Mouse (Mus musculus) forebrain, postnatal 0 days (tissue): ENCODE results near the gene Qpct. TPM values are rescaled to one million over a fixed set of nuclear protein-coding genes. Genes with fewer than 3 reads are reported as not detected.
A peak's percentile ranks its signal among the peaks of the same experiment; 100 is the strongest.
"Not testable (repeated sequence)": the region's sequence is repeated elsewhere in the genome, so short reads cannot be mapped to it uniquely, and the experiment has no call there.

Source experiments
- ATAC-seq: fragments of 200-750 bp; cut with Nextera tagmentation; 2 replicates; pipeline ENCODE4 v1.8.0; 2017; ENCODE audit warnings: mild to moderate bottlenecking, moderate library complexity
- DNase-seq: peaks from one replicate; pipeline ENCODE4 v3.0.0-alpha.2; 2015
- H3K27ac ChIP-seq: fragments of 300-500 bp; sonication (generic); 2 replicates; pipeline ENCODE4 v1.5.1; 2014; ENCODE audit warnings: low read depth, mild to moderate bottlenecking, antibody characterized with exemption, low read length, moderate library complexity, mixed read lengths
- H3K27me3 ChIP-seq: fragments of 300-500 bp; sonication (generic); 2 replicates; pipeline ENCODE4 v1.6.1; 2014; ENCODE audit warnings: mild to moderate bottlenecking, low read length, mixed read lengths; ENCODE audit not compliant: insufficient read depth
- H3K36me3 ChIP-seq: fragments of 300-500 bp; sonication (generic); 2 replicates; pipeline ENCODE4 v1.6.1; 2014; ENCODE audit warnings: mild to moderate bottlenecking, moderate library complexity; ENCODE audit not compliant: insufficient read depth
- H3K4me1 ChIP-seq: fragments of 300-500 bp; sonication (generic); 2 replicates; pipeline ENCODE4 v1.6.1; 2014; ENCODE audit warnings: antibody characterized with exemption; ENCODE audit not compliant: insufficient read depth
- H3K4me2 ChIP-seq: fragments of 300-500 bp; sonication (generic); 2 replicates; pipeline ENCODE4 v1.6.1; 2014; ENCODE audit warnings: low read depth, mild to moderate bottlenecking, moderate library complexity
- H3K4me3 ChIP-seq: fragments of 300-500 bp; sonication (generic); 2 replicates; pipeline ENCODE4 v1.5.1; 2014; ENCODE audit warnings: low read depth, low read length, mixed read lengths
- H3K9ac ChIP-seq: fragments of 300-500 bp; sonication (generic); 2 replicates; pipeline ENCODE4 v1.6.1; 2014; ENCODE audit warnings: mild to moderate bottlenecking
- H3K9me3 ChIP-seq: fragments of 300-500 bp; sonication (generic); 2 replicates; pipeline ENCODE4 v1.6.1; 2016; ENCODE audit warnings: low read length
- CTCF ChIP-seq: sonication (generic); IDR thresholded peaks from 2 replicates; pipeline ENCODE4 v1.5.1; 2016; ENCODE audit warnings: antibody characterized with exemption, control low read depth, low read depth
- WGBS: fragments of 180-500 bp; shearing (Covaris S2); extraction: QIAGEN DNeasy Blood & Tissue Kit; methylation state at CpG from one replicate; pipeline ENCODE4 v1.1.7; 2014; 5-methylcytosine and 5-hydroxymethylcytosine counted together
- polyA plus RNA-seq: library from polyadenylated mRNA; unstranded; fragments of >200 nt; fragmentation: Nextera tagmentation; extraction: Ambion mirVana; gene quantifications from 2 replicates; pipeline ENCODE4 v1.2.1, GENCODE M21; 2015
- total RNA-seq: library from RNA; depleted of rRNA; stranded (reverse); fragments of >200 nt; gene quantifications from 2 replicates; pipeline ENCODE4 v1.2.3, GENCODE M21; 2014

Gene Qpct
- total and polyA plus RNA-seq, 2 experiments from 2014 or later: 26.3 to 26.5 TPM

DNA sequence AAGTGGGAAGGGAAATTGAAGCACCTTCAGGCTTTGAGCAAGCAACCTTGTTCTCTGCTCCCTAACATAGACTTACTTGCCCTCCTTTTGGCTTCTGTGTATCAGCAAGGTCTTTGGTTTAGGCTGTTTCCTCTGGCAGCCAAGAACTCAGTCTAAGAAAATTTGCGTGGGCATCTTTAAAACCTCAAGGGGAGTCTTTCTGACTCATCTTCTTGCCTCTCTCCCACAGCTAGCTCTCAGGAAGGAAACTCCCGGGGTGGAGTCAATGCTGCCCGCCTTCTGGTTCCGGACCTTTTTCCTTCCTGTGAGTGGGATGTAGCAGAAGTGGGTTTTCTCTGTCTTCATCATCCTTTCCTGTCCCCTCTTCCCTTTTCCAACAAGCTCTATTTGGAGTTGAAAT lies 48.2 kb downstream of the Qpct start:
- no peak for DNase-seq
- no peak for ATAC-seq
- no peak overlapping the region for H3K4me3 ChIP-seq
- no peak for TF ChIP-seq CTCF
- no peak overlapping the region for H3K9ac ChIP-seq
- H3K4me2 ChIP-seq: no peak overlapping the region
- H3K4me1 ChIP-seq: no peaks in the 10 kb centered on the region
- H3K36me3 ChIP-seq: no peaks in the 10 kb centered on the region
- H3K9me3 ChIP-seq: no peaks in the 10 kb centered on the region
- no peaks in the 10 kb centered on the region for H3K27me3 ChIP-seq
- no peak overlapping the region for H3K27ac ChIP-seq
- 90% methylated on average over 4 of the region's 4 CpGs for WGBS

DNA sequence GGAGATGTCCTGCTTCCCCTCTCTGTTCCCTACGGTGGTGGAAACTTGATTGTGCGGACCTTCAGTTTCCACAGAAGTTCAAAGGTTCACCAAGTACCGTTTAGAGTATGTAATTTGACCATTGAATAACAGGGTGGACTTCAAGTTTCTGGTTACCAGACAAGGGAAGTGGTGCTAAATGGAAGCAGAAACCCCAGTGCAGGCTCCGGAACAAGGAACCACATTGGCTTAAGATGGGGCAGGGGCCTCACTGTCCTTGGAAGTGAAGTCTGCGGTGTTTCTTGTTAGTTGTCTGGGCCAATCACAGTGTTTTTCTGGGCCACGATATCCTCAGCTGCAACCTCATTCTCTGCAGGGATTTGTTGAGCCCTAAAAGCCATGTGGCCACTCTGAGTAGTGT lies 56.5 kb downstream of the Qpct start:
- DNase-seq (no peak), ATAC-seq (no peak)
- Histone ChIP-seq H3K9me3 (no peaks in the 10 kb centered on the region), H3K27me3 (no peaks in the 10 kb centered on the region), H3K4me2 (no peak overlapping the region), H3K4me3 (no peak overlapping the region), H3K4me1 (no peaks in the 10 kb centered on the region), H3K27ac (no peak overlapping the region), H3K36me3 (no peaks in the 10 kb centered on the region), H3K9ac (no peak overlapping the region)
- WGBS: 85% methylated on average over 6 of the region's 6 CpGs
- no peak for TF ChIP-seq CTCF

- 85% methylated on average over 9 of the region's 9 CpGs for WGBS
- no peak overlapping the region for H3K4me2 ChIP-seq
- TF ChIP-seq CTCF: no peak
- H3K27me3 ChIP-seq: no peaks in the 10 kb centered on the region
- ATAC-seq: no peak
- no peak for DNase-seq
- H3K9ac ChIP-seq: no peak overlapping the region
- no peaks in the 10 kb centered on the region for H3K4me1 ChIP-seq
- no peak overlapping the region for H3K4me3 ChIP-seq
- H3K9me3 ChIP-seq: no peaks in the 10 kb centered on the region
- no peaks in the 10 kb centered on the region for H3K36me3 ChIP-seq
- H3K27ac ChIP-seq: no peak overlapping the region
Measured at GRCm38 (mm10) chr17:79109576-79109975, 57.9 kb downstream of the Qpct start.

- Histone ChIP-seq H3K36me3 (no peaks in the 10 kb centered on the region), H3K27me3 (no peaks in the 10 kb centered on the region), H3K9ac (no peak overlapping the region), H3K4me1 (no peaks in the 10 kb centered on the region), H3K4me2 (no peak overlapping the region), H3K9me3 (no peaks in the 10 kb centered on the region), H3K27ac (no peak overlapping the region), H3K4me3 (no peak overlapping the region)
- 25% methylated on average over 5 of the region's 5 CpGs for WGBS
- DNase-seq (peak; percentile 82), ATAC-seq (peak; percentile 83)
- peak; percentile 96 for TF ChIP-seq CTCF
Measured at GRCm38 (mm10) chr17:79110936-79111348, 59.2 kb downstream of the Qpct start.

GRCm38 (mm10) chr17:79115248-79115647 lies 63.5 kb downstream of the Qpct start:
- DNase-seq, H3K4me1 ChIP-seq, H3K36me3 ChIP-seq, H3K27me3 ChIP-seq, H3K9ac ChIP-seq, H3K4me3 ChIP-seq, H3K4me2 ChIP-seq, ATAC-seq, H3K9me3 ChIP-seq, H3K27ac ChIP-seq: not testable (repeated sequence)
- 59% methylated on average over 9 of the region's 9 CpGs for WGBS

DNA sequence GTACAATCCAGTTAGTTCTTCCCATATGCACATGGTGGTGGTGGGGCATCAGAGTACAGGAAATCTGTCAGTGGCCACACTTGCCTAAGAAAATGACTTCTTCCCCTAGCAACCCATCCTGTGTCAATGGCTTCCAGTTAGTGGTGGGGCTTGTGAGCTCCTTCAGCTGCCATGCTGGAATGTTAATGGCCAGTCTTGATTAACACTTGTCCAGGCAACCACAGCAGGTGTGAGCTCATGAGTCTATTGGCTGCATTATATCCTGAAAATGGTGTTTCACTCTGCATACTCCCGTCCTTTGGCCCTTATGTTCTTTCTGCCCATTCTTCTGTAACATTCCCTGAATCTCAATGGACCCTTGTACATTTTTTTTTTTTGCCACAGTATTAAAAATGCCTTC lies 67.4 kb downstream of the Qpct start:
- TF ChIP-seq CTCF: no peak
- H3K4me2 ChIP-seq: no peak overlapping the region
- no peak overlapping the region for H3K27ac ChIP-seq
- no peaks in the 10 kb centered on the region for H3K36me3 ChIP-seq
- H3K4me1 ChIP-seq: no peaks in the 10 kb centered on the region
- H3K4me3 ChIP-seq: no peak overlapping the region
- ATAC-seq (no peak), DNase-seq (no peak)
- WGBS: 41% methylated on average over 1 of the region's 1 CpGs
- H3K9ac ChIP-seq: no peak overlapping the region
- no peaks in the 10 kb centered on the region for H3K9me3 ChIP-seq
- no peaks in the 10 kb centered on the region for H3K27me3 ChIP-seq

GRCm38 (mm10) chr17:79120269-79120668 lies 68.6 kb downstream of the Qpct start:
- Histone ChIP-seq H3K4me2 (no peak overlapping the region), H3K9ac (no peak overlapping the region), H3K9me3 (no peaks in the 10 kb centered on the region), H3K4me3 (no peak overlapping the region), H3K27me3 (no peaks in the 10 kb centered on the region), H3K27ac (no peak overlapping the region), H3K36me3 (no peaks in the 10 kb centered on the region), H3K4me1 (no peaks in the 10 kb centered on the region)
- no peak for ATAC-seq
- DNase-seq: no peak
- TF ChIP-seq CTCF: no peak
- 91% methylated on average over 3 of the region's 3 CpGs for WGBS

GRCm38 (mm10) chr17:79133740-79134139 lies 82.0 kb downstream of the Qpct start:
- Histone ChIP-seq H3K4me3 (no peak overlapping the region), H3K9ac (no peak overlapping the region), H3K4me1 (no peaks in the 10 kb centered on the region), H3K27ac (no peak overlapping the region), H3K36me3 (no peaks in the 10 kb centered on the region), H3K4me2 (no peak overlapping the region), H3K27me3 (no peaks in the 10 kb centered on the region), H3K9me3 (no peaks in the 10 kb centered on the region)
- DNase-seq: no peak
- ATAC-seq: no peak
- no peak for TF ChIP-seq CTCF
- WGBS: 60% methylated on average over 8 of the region's 8 CpGs
